Mouse (Mus musculus): ENCODE measurements around the gene Gm12800. TPM values are rescaled to one million over a fixed set of nuclear protein-coding genes. Genes with fewer than 3 reads are reported as not detected.

The Gm12800 gene
- polyA plus RNA-seq, 1 experiment, result not detected

Other genes with a start within 250 kb of the Gm12800 start
- gene Lepr, start 191.7 kb upstream of the Gm12800 start, polyA plus RNA-seq (2012; rRNA removed), result 0.37 and 0.82 TPM in 2 replicates
- gene B020004J07Rik, start 65.1 kb upstream of the Gm12800 start, polyA plus RNA-seq (2012; rRNA removed), result not detected in 2 replicates
- gene C130073F10Rik, start 15.3 kb upstream of the Gm12800 start, polyA plus RNA-seq (2012; rRNA removed), result not detected in 2 replicates
- gene Gm12794, start 31.3 kb downstream of the Gm12800 start, polyA plus RNA-seq (2012; rRNA removed), result not detected in 2 replicates
- not detected in 2 replicates for gene Gm12790, start 71.9 kb downstream of the Gm12800 start, polyA plus RNA-seq (2012; rRNA removed)
- gene Gm12789, start 77.5 kb downstream of the Gm12800 start, polyA plus RNA-seq (2012; rRNA removed), result not detected in 2 replicates
- 1.8 and 2.5 TPM in 2 replicates for gene Pde4b, start 178.4 kb downstream of the Gm12800 start, polyA plus RNA-seq (2012; rRNA removed)